Mouse (Mus musculus) mouse trophoblast stem cell (cell line): ENCODE results near the gene Sult5a1.

Source experiments
- in situ Hi-C, 2 experiments: fragments of 300-500 bp; cut with MseI, MboI; formaldehyde crosslinking; loops; 2 replicates in 1 of 2; 3 replicates in 1 of 2; pipeline ENCODE4 v1.15.1; 2025

The Sult5a1 gene

DNA sequence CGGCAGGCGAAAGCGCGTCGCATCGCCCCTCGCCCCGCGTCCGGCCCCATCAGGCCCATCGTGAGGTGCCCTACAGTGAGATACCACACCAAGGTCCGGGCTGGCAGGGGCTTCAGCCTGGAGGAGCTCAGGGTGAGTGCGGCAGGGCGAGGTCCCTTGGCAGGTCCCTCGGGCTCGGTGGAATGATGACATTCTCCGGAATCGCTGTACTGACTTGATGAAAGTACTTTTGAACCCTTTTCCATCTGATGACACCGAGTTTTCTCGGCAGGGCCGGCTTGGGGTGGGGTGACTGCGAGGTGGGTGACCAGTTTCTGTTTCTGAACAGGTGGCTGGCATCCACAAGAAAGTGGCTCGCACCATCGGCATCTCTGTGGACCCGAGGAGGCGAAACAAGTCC lies 55.3 kb downstream of the Sult5a1 start:
- in situ Hi-C loops, result loop anchor here in 1 of 2 experiments (25.0 kb wide), 1 partner anchor 109 kb away; the partner anchor contains the start of genes Cdk10, Chmp1a and Spata33

GRCm38 (mm10) chr8:123101735-123102685 lies 56.1 kb downstream of the Sult5a1 start, which contains the start of gene Rpl13:
Rpl13 (plus strand) TSS chr8:123102350.
- in situ Hi-C loops, result loop anchor here in 1 of 2 experiments (25.0 kb wide), 1 partner anchor 110 kb away; the partner anchor contains the start of genes Cdk10, Chmp1a and Spata33

- in situ Hi-C loops, result loop anchor here in 1 of 2 experiments (25.0 kb wide), 1 partner anchor 111 kb away; the partner anchor contains the start of genes Cdk10, Chmp1a and Spata33
These were observed 56.9 kb downstream of the Sult5a1 start for GRCm38 (mm10) chr8:123101244-123101643.

- in situ Hi-C loops, result loop anchor here in 1 of 2 experiments (25.0 kb wide), 1 partner anchor 112 kb away; the partner anchor contains the start of genes Cdk10, Chmp1a and Spata33
These were observed 57.8 kb downstream of the Sult5a1 start for GRCm38 (mm10) chr8:123100288-123100687.

- in situ Hi-C loops, result no loop called here
These were observed 60.1 kb downstream of the Sult5a1 start for GRCm38 (mm10) chr8:123097786-123098584.

GRCm38 (mm10) chr8:123097216-123097615 lies 60.9 kb downstream of the Sult5a1 start:
- in situ Hi-C loops, result no loop called here
